In the genomic region with DNA sequence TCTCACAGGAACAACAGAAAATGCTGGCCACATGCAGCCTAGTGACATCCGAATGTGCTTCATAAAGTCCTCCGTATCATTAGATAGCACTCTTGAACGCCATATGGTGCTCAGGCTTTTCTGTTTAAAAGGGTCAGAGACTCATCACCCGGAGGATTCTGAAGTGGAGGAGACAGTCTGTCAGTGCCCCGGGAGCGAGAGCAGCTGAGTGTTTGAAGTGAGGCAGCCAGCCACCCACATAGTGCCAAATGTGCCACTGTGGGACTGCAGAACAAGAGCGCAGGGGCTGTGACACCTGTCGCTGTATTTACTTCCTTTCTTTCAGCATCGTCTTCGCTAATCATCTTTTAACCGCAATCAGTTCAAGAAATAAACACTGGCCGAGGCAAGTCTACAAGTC, we compare ENCODE assay signal across 10 mouse cellular contexts. TPM values are rescaled to one million over a fixed set of nuclear protein-coding genes. Genes with fewer than 3 reads are reported as not detected.
DNase-seq lines count a peak whose midpoint lies in the region; ATAC-seq lines count a peak whose summit lies in the region.
"Had no signal": no experiment of that assay in that cellular context is flagged by ENCODE, and none has a peak within 500 bp of the region (broad histone marks: within the 10 kb centered on the region; RNA-seq: fewer than 3 reads in every experiment).

No protein-coding gene starts in this region.

- DNase-seq in neural tube, embryonic 10.5 days (ENCODE audit: extremely low spot score, low spot score): no peak
- DNase-seq in cerebellum, postnatal 14 days: peak; percentile 73 to 79
- peak; percentile 39 to 69 for DNase-seq in layer of hippocampus, adult 18-20 months (ENCODE audit: low spot score in 2 of 2)
- DNase-seq in retina, postnatal 1 day: peak; percentile 82
- no peak for DNase-seq in adrenal gland, adult 18-20 months (ENCODE audit: low spot score in 2 of 2)
- no peak for DNase-seq in gastrocnemius, postnatal 36 days
- DNase-seq: gastrocnemius, postnatal 10 days; heart, postnatal 14 days had no signal

- no peak overlapping the region for H3K27ac ChIP-seq in neural tube, embryonic 12.5 days
- H3K27ac ChIP-seq in forebrain, embryonic 15.5 days (replicated peaks): no peak overlapping the region

- H3K4me2 ChIP-seq in neural tube, embryonic 12.5 days (replicated peaks): no peak overlapping the region
- no peak overlapping the region for H3K4me2 ChIP-seq in forebrain, embryonic 15.5 days (replicated peaks)

- no peaks in the 10 kb centered on the region for H3K27me3 ChIP-seq in neural tube, embryonic 12.5 days (replicated peaks)
- H3K27me3 ChIP-seq in forebrain, embryonic 15.5 days: no peaks in the 10 kb centered on the region

- H3K4me3 ChIP-seq in neural tube, embryonic 12.5 days: no peak overlapping the region
- no peak overlapping the region for H3K4me3 ChIP-seq in forebrain, embryonic 15.5 days

- H3K36me3 ChIP-seq in neural tube, embryonic 12.5 days: no peaks in the 10 kb centered on the region
- no peaks in the 10 kb centered on the region for H3K36me3 ChIP-seq in forebrain, embryonic 15.5 days

- H3K4me1 ChIP-seq in neural tube, embryonic 12.5 days: no peaks in the 10 kb centered on the region
- H3K4me1 ChIP-seq in forebrain, embryonic 15.5 days: no peaks in the 10 kb centered on the region

- intact Hi-C loops in gastrocnemius, postnatal 36 days (cut with DNase I): no loop called here

- H3K9me3 ChIP-seq in neural tube, embryonic 12.5 days: no peaks in the 10 kb centered on the region
- no peaks in the 10 kb centered on the region for H3K9me3 ChIP-seq in forebrain, embryonic 15.5 days

- H3K9ac ChIP-seq in neural tube, embryonic 12.5 days: no peak overlapping the region
- H3K9ac ChIP-seq in forebrain, embryonic 15.5 days (replicated peaks): no peak overlapping the region

- ATAC-seq in neural tube, embryonic 12.5 days (ENCODE audit: low FRiP score, low read depth): peak; percentile 53; the same call in 1 of the 2 replicates
- ATAC-seq in forebrain, embryonic 15.5 days (replicated peaks): no peak

- WGBS in neural tube, embryonic 12.5 days: 68% methylated on average over 12 of the region's 12 CpGs
- WGBS in forebrain, embryonic 15.5 days: 72% methylated on average over 12 of the region's 12 CpGs

RNA-seq across cellular contexts. Expression of gene Cep162, which starts 43.6 kb away (rescaled TPM):
- 8.5 and 8.8 TPM in 2 replicates for polyA plus RNA-seq in neural tube, embryonic 12.5 days (2016; fragmentation: Nextera tagmentation; extraction: Ambion mirVana)
- 10 to 100 TPM; 11.4 to 13.3 TPM for total RNA-seq in layer of hippocampus, adult 18-20 months (2021)
- 1 to 10 TPM; 3.5 to 4.2 TPM for total RNA-seq in adrenal gland, adult 18-20 months (2021)
- total RNA-seq in gastrocnemius, postnatal 36 days (2021): 1 to 10 TPM; 1.5 to 2.4 TPM
- 7.1 and 7.7 TPM in 2 replicates for polyA plus RNA-seq in forebrain, embryonic 15.5 days (2015; fragmentation: Nextera tagmentation; extraction: Ambion mirVana)

Comparison
In these comparisons a context has a peak if more than half of its experiments do, and no peak if none do; other contexts are left out.
1. DNase-seq: peak in cerebellum, postnatal 14 days (2 of 2), layer of hippocampus, adult 18-20 months (2 of 2) and retina, postnatal 1 day (single experiment); none in neural tube, embryonic 10.5 days (single experiment), adrenal gland, adult 18-20 months (0 of 2) and gastrocnemius, postnatal 36 days (0 of 2).